In genomic region chr2:31118211-31118610, GRCm38 (mm10) we compare ENCODE assay signal across 17 mouse cellular contexts.
"Had no signal": no experiment of that assay in that cellular context is flagged by ENCODE, and none has a peak within 500 bp of the region (broad histone marks: within the 10 kb centered on the region; RNA-seq: fewer than 3 reads in every experiment).

No protein-coding gene starts in this region.

- H3K4me2 ChIP-seq: liver, embryonic 11.5 days; liver, embryonic 15.5 days; lung, embryonic 14.5 days; midbrain, embryonic 11.5 days; midbrain, embryonic 15.5 days; neural tube, embryonic 13.5 days had no signal

- H3K27ac ChIP-seq: left cerebral cortex, adult 2 months; limb, embryonic 10.5 days; liver, embryonic 15.5 days; midbrain, embryonic 15.5 days; neural tube, embryonic 13.5 days had no signal

- H3K4me3 ChIP-seq: left cerebral cortex, adult 2 months; limb, embryonic 10.5 days; liver, embryonic 15.5 days; midbrain, embryonic 15.5 days; neural tube, embryonic 13.5 days had no signal

- H3K9ac ChIP-seq: liver, embryonic 15.5 days; lung, embryonic 14.5 days; midbrain, embryonic 15.5 days; neural tube, embryonic 13.5 days had no signal

- ATAC-seq: midbrain, embryonic 15.5 days had no signal

- H3K9me3 ChIP-seq: limb, embryonic 10.5 days; liver, embryonic 15.5 days; megakaryocyte, embryonic 14.5 days; midbrain, embryonic 15.5 days; neural tube, embryonic 13.5 days had no signal

- H3K36me3 ChIP-seq: liver, embryonic 15.5 days; midbrain, embryonic 15.5 days; neural tube, embryonic 13.5 days had no signal

- H3K27me3 ChIP-seq: liver, embryonic 15.5 days; megakaryocyte, embryonic 14.5 days; midbrain, embryonic 15.5 days; neural tube, embryonic 13.5 days had no signal

- DNase-seq: kidney, adult 9 months; kidney, postnatal 10 days; kidney, postnatal 4 days; lung, embryonic 14.5 days; lung, postnatal 10 days; lung, postnatal 4 days; retina, postnatal 1 day; right cerebral cortex, postnatal 4 days; spleen, adult 18-20 months had no signal
